Mouse (Mus musculus): ENCODE data around the gene Itih3.

DNA sequence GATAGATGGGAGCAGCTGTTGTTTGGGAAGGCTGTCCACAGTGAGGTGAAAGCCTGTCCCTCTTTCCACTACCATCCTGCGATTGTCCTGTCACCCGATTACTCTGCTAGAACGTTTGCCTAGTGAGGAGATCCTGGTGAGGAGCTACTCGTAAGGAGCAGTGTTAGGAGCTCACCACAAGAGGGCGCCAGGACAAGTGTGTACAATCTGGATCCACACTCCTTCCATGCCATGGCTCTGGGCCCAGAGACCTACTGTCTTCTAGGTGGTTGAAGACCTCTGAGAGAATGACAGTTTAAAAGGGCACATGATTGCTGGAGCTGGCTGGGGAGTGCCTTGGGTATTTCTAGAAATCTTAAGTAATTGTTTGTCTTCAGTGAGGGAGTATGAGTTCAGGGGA, 56.5 kb downstream of the Itih3 start:
- peak; percentile 96 for TF ChIP-seq CTCF (IDR thresholded peaks at IDR 0.05; ENCODE audit: insufficient read depth, low read length)
- no peak for TF ChIP-seq POLR2A (IDR thresholded peaks at IDR 0.05; ENCODE audit: borderline replicate concordance, extremely low read depth, low read depth, low read length)

Data from lung, adult 2 months (tissue).